Mouse (Mus musculus) granulocyte monocyte progenitor cell, adult 5-6 weeks (primary cell): ENCODE measurements around the gene 4430402I18Rik. TPM values are rescaled to one million over a fixed set of nuclear protein-coding genes. Genes with fewer than 3 reads are reported as not detected.

Experiments
- ATAC-seq: replicated peaks from 2 replicates; pipeline ENCODE4 v1.8.0; 2016; ENCODE audit warnings: mild to moderate bottlenecking, moderate TSS enrichment, inconsistent platforms; ENCODE audit not compliant: poor library complexity, severe bottlenecking
- total RNA-seq, 2 experiments: library from RNA; stranded (forward) in 1 of 2; stranded (reverse) in 1 of 2; fragments of 200-712, 200-1000 nt in 1 of 2; fragments of >200 nt in 1 of 2; fragmentation: Nextera tagmentation in 1 of 2; gene quantifications; 2 replicates each; pipeline ENCODE4 v1.2.3; 2014 to 2017

The 4430402I18Rik gene
- total RNA-seq, 2 experiments from 2014 or later = 0.72 TPM; not detected in 1

- ATAC-seq = no peak
These were observed 64.0 kb downstream of the 4430402I18Rik start for GRCm38 (mm10) chr19:28903536-28904119.

DNA sequence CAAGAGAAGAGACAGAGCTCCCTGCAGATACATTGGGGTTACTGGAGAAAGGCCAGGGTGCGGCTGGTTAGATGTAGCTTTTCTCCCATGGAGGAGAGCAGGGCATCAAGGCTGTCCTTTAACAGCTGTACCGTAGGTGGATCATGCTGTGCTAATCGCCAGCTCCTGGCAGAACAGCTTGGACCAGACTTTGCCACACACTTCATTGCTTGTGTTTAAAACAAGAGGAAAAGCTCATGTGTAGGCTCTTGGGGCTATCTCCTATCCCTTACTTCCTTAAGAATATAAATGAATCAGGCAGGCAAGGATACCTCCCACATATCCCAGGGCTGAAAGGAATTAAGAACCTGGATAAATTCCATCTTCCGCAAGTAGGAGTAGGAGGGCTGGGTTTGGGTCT lies 64.8 kb downstream of the 4430402I18Rik start:
- ATAC-seq = no peak

- no peak for ATAC-seq
These were observed 65.5 kb downstream of the 4430402I18Rik start for GRCm38 (mm10) chr19:28902111-28902510.

DNA sequence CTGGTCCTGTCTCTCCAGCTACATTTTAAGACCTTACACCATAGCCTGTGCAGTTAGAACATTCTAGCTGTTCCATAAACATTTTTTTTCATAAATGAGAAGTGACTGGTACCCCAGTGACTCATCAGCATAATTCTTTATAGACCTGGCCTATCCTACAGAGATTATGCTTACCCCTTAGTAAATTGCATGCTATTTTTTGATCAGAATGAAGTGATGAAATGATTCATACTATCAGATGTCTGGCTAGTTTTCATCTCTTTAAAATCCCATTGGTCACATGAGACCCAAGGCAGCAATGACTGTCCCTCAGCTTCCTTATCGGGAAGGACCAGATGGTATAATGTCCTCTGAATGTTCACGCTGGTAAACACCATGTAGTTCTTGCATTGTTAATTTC lies 66.8 kb downstream of the 4430402I18Rik start:
- no peak for ATAC-seq

GRCm38 (mm10) chr19:28897497-28897896 lies 70.1 kb downstream of the 4430402I18Rik start:
- no peak for ATAC-seq

DNA sequence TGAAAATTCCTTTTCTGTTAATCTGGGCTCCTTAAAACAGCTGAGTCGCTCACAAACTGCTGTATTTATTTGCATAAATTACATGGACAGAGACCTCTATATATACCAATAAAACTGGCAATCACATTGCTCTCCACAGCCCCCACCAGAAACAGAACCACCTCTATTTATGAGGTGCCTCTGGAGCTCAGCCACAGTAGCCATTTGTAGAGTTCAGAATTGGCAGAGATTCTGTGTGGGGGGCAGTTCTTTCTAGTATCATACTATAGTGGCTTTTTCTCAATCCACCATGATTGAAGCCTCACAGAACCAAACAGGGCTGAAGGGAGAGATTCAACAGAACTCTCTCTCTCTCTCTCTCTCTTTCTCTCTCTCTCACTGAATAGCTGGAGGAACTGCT lies 71.0 kb downstream of the 4430402I18Rik start:
- ATAC-seq = no peak

DNA sequence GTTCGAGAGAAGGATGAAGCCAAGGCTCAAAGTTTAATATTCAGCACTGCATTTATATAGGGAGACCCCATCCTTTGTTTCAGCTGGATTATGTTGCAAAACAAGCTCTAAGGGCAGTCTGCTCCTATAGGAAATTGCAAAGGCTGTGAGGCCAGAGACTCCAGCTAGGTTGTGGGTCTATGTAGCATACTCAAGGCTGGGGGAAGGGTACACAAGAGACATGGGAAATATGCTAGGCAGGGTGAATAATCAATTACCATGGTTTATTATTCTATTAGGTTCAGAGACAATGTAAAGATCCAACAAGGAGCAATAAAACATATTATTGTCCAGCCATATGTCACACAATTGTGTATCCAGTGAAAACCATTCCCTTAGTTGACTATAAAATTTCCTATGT lies 75.7 kb downstream of the 4430402I18Rik start:
- ATAC-seq = no peak

DNA sequence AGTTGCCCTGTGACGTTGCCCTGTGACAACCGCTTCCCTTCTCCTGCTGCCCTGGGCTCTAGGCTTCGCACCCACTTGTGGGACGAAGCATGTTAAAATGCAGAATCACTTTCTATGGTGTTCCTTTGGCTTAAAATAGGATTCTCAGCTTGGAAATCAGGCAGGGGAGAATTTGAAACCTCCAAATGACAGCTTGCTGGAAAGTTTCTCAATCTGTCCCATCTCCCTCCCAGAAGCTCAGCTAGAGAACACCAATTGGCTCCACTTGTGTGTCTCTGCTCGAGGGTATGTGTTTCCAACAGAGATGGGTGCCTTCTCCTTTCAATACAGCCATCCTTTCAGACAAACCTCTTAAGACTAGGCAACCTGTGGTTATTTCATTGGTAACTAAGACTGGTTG lies 76.4 kb downstream of the 4430402I18Rik start:
- ATAC-seq = no peak

GRCm38 (mm10) chr19:28889251-28889650 lies 78.3 kb downstream of the 4430402I18Rik start:
- ATAC-seq = no peak

DNA sequence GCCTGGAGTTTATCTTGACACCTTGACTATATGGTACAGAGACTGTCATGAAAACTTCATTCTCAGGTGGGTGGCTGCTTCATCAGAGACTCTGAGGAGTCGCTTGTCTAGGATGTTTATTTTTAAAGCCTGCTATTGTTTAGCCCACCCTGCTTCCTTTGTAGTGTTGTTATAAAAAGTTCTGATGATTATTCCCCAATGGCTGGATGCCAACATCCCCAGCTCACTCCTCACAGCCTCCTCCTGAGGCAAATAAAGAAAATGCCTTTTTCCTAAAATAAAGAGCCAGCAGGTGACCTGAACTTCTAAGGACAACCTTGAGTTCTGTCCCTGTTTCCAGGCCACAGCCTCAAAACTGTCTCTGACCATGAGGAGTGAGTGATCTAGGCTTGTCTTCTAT lies 79.1 kb downstream of the 4430402I18Rik start:
- ATAC-seq = no peak

GRCm38 (mm10) chr19:28883126-28883525 lies 84.5 kb downstream of the 4430402I18Rik start:
- ATAC-seq = peak; percentile 37; the same call in 1 of the 2 replicates

GRCm38 (mm10) chr19:28879476-28879875 lies 88.1 kb downstream of the 4430402I18Rik start:
- ATAC-seq = no peak

- ATAC-seq = no peak
These were observed 97.2 kb downstream of the 4430402I18Rik start for GRCm38 (mm10) chr19:28870351-28870750.

DNA sequence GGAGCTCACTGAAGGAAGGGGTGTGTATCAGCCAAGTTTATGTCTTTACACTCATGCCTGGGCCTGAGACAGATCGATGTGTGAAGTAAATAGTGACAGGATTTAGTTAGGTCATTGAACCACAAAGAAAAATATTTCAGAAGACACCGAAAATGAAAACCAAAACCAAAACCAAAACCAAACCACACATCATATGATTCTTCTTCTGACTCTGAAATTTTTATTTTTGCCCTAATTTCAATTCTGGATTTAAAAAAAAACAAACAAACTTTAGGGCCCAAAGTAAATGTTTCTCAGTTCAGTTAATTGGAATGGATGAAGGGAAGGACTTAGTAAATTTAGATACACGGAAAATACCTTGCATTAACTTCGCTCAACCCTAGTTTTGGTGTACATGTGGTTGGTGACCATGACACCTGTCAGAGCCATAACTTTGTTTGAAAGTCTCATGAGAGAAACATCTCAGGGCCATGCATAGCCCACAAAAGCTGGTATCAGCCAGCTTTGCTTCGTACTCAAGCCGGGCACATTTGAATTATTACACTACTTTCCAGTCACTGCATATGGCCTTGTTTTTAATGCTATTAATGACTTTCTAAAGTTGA lies 98.2 kb downstream of the 4430402I18Rik start:
- no peak for ATAC-seq

- ATAC-seq = no peak
These were observed 102.1 kb downstream of the 4430402I18Rik start for GRCm38 (mm10) chr19:28865501-28865900.

DNA sequence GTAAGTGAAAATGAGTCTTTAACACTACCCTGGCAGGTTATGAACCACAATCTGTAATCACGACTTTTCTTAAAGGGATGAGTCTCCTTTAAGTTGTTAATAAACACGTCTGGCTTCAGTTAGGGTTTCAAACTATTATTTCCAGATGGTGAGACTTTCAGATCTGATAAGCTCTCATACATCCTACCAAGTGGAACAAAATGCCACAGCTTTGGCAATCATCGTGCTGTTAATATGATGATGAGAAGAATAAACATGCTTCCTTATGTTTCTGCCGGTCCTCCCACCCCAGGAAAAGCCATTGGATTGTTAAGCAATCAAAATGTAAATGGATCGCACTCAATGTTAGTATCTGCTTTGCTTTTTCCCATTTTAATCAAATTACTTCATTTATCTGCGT lies 102.6 kb downstream of the 4430402I18Rik start:
- no peak for ATAC-seq

GRCm38 (mm10) chr19:28863626-28864025 lies 104.0 kb downstream of the 4430402I18Rik start:
- no peak for ATAC-seq

- no peak for ATAC-seq
These were observed 107.4 kb downstream of the 4430402I18Rik start for GRCm38 (mm10) chr19:28860246-28860645.

GRCm38 (mm10) chr19:28854831-28855230 lies 112.8 kb downstream of the 4430402I18Rik start:
- ATAC-seq = no peak

DNA sequence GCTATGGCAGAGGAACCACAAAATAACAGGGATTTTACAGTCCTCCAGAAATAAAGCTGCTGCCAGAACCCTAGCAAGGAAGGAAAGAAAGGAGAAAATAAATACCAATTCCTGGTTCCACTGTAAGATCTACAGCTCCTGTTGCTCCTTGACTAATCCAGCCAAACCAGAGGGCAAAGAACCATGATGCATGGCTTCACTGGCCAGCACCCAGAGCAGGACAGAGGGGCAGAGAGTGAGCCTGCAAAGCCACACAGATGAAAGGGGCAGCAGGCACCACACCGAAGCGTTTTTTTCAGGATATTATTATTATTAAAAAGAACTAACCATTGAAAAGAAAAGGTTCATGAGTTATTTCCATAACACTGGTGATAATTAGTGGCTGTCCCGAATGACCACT lies 115.6 kb downstream of the 4430402I18Rik start:
- no peak for ATAC-seq

DNA sequence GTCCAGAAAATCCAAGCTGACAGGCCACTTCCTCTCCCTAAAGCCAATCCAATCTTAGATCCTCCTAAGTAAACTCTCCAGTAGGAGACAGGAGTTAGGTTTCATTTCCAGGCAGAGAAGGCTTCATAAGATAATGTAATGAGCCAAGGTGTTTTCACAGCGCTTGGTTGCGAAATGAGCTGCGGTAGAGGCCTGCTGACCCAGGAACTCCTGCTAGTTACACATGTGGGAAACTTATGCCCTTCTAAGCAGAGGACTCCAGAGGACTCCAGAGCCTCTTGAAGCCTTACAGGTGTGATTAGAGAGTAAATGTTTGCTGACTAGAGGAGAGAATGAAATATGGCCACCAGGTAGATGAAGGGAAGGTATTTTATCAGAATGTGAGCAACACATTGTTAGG lies 117.1 kb downstream of the 4430402I18Rik start:
- no peak for ATAC-seq

DNA sequence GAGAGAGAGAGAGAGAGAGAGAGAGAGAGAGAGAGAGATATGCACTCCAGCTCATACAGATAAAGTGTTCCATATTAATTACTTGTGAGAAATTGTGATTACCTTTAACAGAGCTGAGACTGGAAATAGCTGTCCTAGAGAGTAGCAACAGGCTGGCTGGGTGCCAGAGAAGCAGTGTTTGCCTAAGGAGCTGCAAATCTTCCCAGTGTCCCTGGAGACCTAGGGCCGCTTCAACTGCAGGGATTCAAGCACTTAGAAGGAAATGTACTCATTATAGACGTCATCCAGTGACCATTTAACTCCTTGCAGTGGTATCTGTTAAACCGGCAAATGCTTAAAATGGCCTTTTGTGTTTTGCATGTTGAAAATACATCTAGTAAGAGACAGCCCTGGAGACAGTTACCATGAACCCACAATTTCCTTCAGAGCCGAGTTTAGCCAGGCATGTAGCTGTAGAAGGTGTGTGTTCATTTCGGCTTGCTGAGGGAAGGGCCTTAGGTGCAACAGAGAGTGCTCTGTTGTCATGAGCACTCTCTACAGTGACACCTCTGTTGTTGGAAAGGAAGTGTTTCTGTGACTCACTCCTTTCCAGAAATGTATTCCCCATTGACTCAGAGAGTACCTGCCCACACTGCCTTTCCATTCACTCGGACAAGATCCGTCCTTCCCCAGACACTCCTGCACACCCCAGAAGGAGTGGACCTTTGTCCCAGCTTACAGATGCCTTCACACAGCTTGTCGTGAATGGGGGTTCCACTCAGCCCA lies 122.5 kb downstream of the 4430402I18Rik start:
- ATAC-seq = no peak
